Mouse (Mus musculus): Measurements from ENCODE around the gene Shroom1. TPM values are rescaled to one million over a fixed set of nuclear protein-coding genes. Genes with fewer than 3 reads are reported as not detected.

Gene Shroom1
- polyA plus RNA-seq, 1 experiment from 2014 or later = 2.3 TPM

GRCm38 (mm10) chr11:53505026-53505663, 48.1 kb downstream of the Shroom1 start:
- no peaks in the 10 kb centered on the region for H3K36me3 ChIP-seq
- H3K9ac ChIP-seq (replicated peaks) = no peak overlapping the region
- ATAC-seq (replicated peaks) = peak; percentile 55; the same call in 1 of the 2 replicates
- no peak overlapping the region for H3K4me3 ChIP-seq
- H3K27ac ChIP-seq (replicated peaks) = no peak overlapping the region; the same call in 1 of the 2 replicates
- no peaks in the 10 kb centered on the region for H3K9me3 ChIP-seq
- no peaks in the 10 kb centered on the region for H3K27me3 ChIP-seq
- H3K4me2 ChIP-seq (replicated peaks) = no peak overlapping the region
- WGBS = 39% methylated on average over 5 of the region's 5 CpGs
- peaks cover 12% of the 10 kb centered on the region for H3K4me1 ChIP-seq

DNA sequence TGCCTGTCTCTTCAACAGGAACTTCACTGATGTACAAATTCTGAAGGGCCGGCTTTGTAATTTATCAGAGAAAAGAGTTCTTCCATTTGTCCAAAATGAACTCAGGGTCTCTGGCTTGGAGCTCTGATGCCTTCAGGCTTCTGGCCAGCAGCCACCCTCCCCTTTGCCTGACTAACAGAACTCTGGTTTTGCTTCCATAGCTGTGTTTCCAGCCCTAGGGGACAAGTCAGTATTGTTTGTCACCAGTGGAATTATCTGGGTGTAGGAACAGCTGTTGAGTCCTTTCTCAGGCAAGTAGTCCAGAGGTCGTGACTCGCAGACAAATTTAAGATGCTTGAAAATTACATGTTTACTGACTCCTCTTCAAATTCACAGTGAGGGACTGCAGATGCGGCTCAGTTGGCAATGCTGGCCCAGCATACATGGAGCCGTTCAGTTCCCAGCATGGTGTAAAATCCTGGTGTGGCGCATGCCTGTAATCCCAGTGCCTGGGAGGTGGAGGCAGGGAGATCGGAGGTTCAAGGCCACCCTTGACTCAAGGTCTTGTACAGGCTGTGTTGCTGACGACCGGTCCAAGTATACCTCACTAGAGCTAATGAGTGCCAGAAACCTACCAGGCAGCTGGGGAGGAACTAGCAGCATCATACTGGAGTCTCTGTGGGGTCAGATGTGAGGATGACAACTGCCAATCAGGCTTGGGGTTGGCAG, 50.2 kb downstream of the Shroom1 start:
- peaks cover 8% of the 10 kb centered on the region for H3K4me1 ChIP-seq
- H3K9ac ChIP-seq (replicated peaks) = no peak overlapping the region
- H3K27ac ChIP-seq (replicated peaks) = no peak overlapping the region
- no peaks in the 10 kb centered on the region for H3K36me3 ChIP-seq
- H3K9me3 ChIP-seq = no peaks in the 10 kb centered on the region
- ATAC-seq (replicated peaks) = no peak
- WGBS = 86% methylated on average over 9 of the region's 9 CpGs
- H3K4me3 ChIP-seq = no peak overlapping the region
- H3K27me3 ChIP-seq = no peaks in the 10 kb centered on the region
- no peak overlapping the region for H3K4me2 ChIP-seq (replicated peaks)

GRCm38 (mm10) chr11:53508152-53508551, 51.1 kb downstream of the Shroom1 start:
- Histone ChIP-seq H3K27me3 (no peaks in the 10 kb centered on the region), H3K9ac (replicated peaks) (no peak overlapping the region), H3K4me1 (peaks cover 8% of the 10 kb centered on the region), H3K4me2 (replicated peaks) (no peak overlapping the region), H3K9me3 (no peaks in the 10 kb centered on the region), H3K36me3 (no peaks in the 10 kb centered on the region), H3K4me3 (no peak overlapping the region), H3K27ac (replicated peaks) (no peak overlapping the region)
- 57% methylated on average over 7 of the region's 7 CpGs for WGBS
- ATAC-seq (replicated peaks) = no peak

- no peak overlapping the region for H3K27ac ChIP-seq (replicated peaks)
- H3K9me3 ChIP-seq = no peaks in the 10 kb centered on the region
- H3K9ac ChIP-seq (replicated peaks) = no peak overlapping the region
- 65% methylated on average over 3 of the region's 3 CpGs for WGBS
- no peaks in the 10 kb centered on the region for H3K27me3 ChIP-seq
- no peak overlapping the region for H3K4me3 ChIP-seq
- H3K4me2 ChIP-seq (replicated peaks) = no peak overlapping the region
- ATAC-seq (replicated peaks) = no peak
- H3K4me1 ChIP-seq = peaks cover 8% of the 10 kb centered on the region
- no peaks in the 10 kb centered on the region for H3K36me3 ChIP-seq
These were observed 51.6 kb downstream of the Shroom1 start for GRCm38 (mm10) chr11:53508591-53508990.

- no peak for ATAC-seq (replicated peaks)
- H3K27me3 ChIP-seq = no peaks in the 10 kb centered on the region
- H3K36me3 ChIP-seq = no peaks in the 10 kb centered on the region
- no peaks in the 10 kb centered on the region for H3K4me1 ChIP-seq
- no peak overlapping the region for H3K4me2 ChIP-seq (replicated peaks)
- no peak overlapping the region for H3K4me3 ChIP-seq
- H3K9ac ChIP-seq (replicated peaks) = no peak overlapping the region
- H3K27ac ChIP-seq (replicated peaks) = no peak overlapping the region
- WGBS = 61% methylated on average over 5 of the region's 5 CpGs
- no peaks in the 10 kb centered on the region for H3K9me3 ChIP-seq
These were observed 53.3 kb downstream of the Shroom1 start for GRCm38 (mm10) chr11:53510351-53510750.

DNA sequence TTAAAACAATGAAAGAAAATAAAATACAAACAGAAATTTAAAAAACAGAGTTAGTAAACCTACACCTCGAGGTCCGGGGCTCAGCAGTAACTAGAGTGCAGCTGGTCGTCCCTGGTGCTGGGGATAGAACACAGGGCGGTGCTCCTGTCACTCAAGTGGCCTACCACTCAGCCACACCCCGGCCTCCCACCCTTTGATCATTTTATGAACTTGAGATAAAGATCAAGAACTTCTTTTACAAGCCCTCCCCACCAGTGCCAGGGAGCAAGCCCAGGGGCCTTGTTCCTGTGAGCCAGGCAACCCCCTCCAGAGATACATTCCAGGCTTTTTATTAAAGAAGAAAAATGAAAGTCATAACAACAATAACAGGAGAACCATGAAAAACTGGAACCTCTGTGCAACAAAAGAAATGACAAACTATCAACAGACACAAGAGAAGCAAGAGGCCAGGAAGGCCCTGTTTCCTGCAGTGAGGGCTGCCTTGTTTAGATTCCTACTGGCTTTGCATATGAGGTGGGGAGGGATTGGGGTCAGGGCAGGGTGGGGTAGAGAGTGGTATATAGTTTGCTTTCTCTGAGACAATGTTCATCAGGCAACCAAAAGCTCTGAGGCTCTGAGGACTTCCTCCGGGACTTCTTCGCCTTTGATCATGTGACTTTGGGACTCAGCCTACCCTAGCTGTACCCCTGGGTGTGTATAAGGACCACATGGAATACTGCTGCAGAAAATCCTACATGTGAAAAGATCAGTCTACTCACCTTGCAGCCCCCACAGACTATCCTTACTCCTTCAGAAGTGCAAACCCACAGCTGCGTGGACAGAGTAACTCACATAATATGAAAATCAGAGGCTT, 60.0 kb downstream of the Shroom1 start:
- Histone ChIP-seq H3K4me1 (peaks cover 19% of the 10 kb centered on the region), H3K9ac (replicated peaks) (no peak overlapping the region), H3K27ac (replicated peaks) (no peak overlapping the region), H3K4me3 (no peak overlapping the region), H3K27me3 (no peaks in the 10 kb centered on the region), H3K36me3 (no peaks in the 10 kb centered on the region), H3K4me2 (replicated peaks) (no peak overlapping the region), H3K9me3 (no peaks in the 10 kb centered on the region)
- no peak for ATAC-seq (replicated peaks)
- WGBS = 68% methylated on average over 8 of the region's 8 CpGs

Small RNAs within 50 kb of the gene (microRNA-seq; reads per million reads assigned to microRNA genes)
- gene Mir6920 = not detected

Other genes starting within 250 kb of the Shroom1 start
- gene Hspa4, start 156.7 kb upstream of the Shroom1 start, polyA plus RNA-seq (2015; fragmentation: Nextera tagmentation; extraction: Ambion mirVana) = 51.8 and 54.7 TPM in 2 replicates
- 13.6 and 15.2 TPM in 2 replicates for gene Zcchc10, start 132.5 kb upstream of the Shroom1 start, polyA plus RNA-seq (2015; fragmentation: Nextera tagmentation; extraction: Ambion mirVana)
- 60.9 and 70.8 TPM in 2 replicates for gene Aff4, start 106.4 kb upstream of the Shroom1 start, polyA plus RNA-seq (2015; fragmentation: Nextera tagmentation; extraction: Ambion mirVana)
- gene Leap2, start 34.0 kb upstream of the Shroom1 start, polyA plus RNA-seq (2015; fragmentation: Nextera tagmentation; extraction: Ambion mirVana) = not detected in 2 replicates
- 589 and 615 TPM in 2 replicates for gene Uqcrq, start 26.4 kb upstream of the Shroom1 start, polyA plus RNA-seq (2015; fragmentation: Nextera tagmentation; extraction: Ambion mirVana)
- 3.3 and 4.0 TPM in 2 replicates for gene Gdf9, start 26.2 kb upstream of the Shroom1 start, polyA plus RNA-seq (2015; fragmentation: Nextera tagmentation; extraction: Ambion mirVana)
- 0.08 TPM in 1 of 2 replicates, not detected in the other for gene Gm10447, start 95 bp upstream of the Shroom1 start, polyA plus RNA-seq (2015; fragmentation: Nextera tagmentation; extraction: Ambion mirVana)
- gene Gm9837, start 13.3 kb downstream of the Shroom1 start, polyA plus RNA-seq (2015; fragmentation: Nextera tagmentation; extraction: Ambion mirVana) = not detected in 2 replicates
- 0.50 TPM in 1 of 2 replicates, not detected in the other for gene Gm9945, start 23.0 kb downstream of the Shroom1 start, polyA plus RNA-seq (2015; fragmentation: Nextera tagmentation; extraction: Ambion mirVana)
- gene Sowaha, start 23.1 kb downstream of the Shroom1 start, polyA plus RNA-seq (2015; fragmentation: Nextera tagmentation; extraction: Ambion mirVana) = 1.8 and 1.9 TPM in 2 replicates
- gene Sept8, start 62.1 kb downstream of the Shroom1 start, polyA plus RNA-seq (2015; fragmentation: Nextera tagmentation; extraction: Ambion mirVana) = 21.6 and 23.1 TPM in 2 replicates
- 262 and 280 TPM in 2 replicates for gene Kif3a, start 110.2 kb downstream of the Shroom1 start, polyA plus RNA-seq (2015; fragmentation: Nextera tagmentation; extraction: Ambion mirVana)
- gene Il4, start 161.5 kb downstream of the Shroom1 start, polyA plus RNA-seq (2015; fragmentation: Nextera tagmentation; extraction: Ambion mirVana) = 3.9 and 4.3 TPM in 2 replicates
- not detected in 2 replicates for gene Il13, start 177.5 kb downstream of the Shroom1 start, polyA plus RNA-seq (2015; fragmentation: Nextera tagmentation; extraction: Ambion mirVana)

Data from forebrain, embryonic 15.5 days (tissue).